In the genomic region with DNA sequence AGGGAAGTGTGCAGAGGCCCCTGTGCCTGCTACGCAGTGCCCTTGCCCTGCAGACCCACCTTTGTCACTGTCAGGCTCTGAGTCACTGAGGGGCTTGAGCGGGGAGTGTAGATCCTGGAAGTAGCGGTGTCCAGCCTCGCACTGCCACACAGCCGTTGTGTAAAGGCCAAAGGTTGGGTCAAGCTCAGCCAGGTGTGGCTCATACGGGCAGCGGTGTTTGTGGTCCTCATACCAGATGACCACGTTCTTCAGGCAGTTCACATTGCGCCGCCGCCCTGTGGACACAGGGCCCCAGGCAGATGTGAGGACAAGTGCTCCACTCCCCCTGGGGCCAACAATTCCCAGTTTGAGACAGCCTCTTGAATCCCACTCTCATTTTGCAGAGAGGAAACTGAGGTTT, we compare ENCODE assay signal across 18 mouse cellular contexts. TPM values are rescaled to one million over a fixed set of nuclear protein-coding genes. Genes with fewer than 3 reads are reported as not detected.
DNase-seq lines count a peak whose midpoint lies in the region; ATAC-seq lines count a peak whose summit lies in the region.
"Had no signal": no experiment of that assay in that cellular context is flagged by ENCODE, and none has a peak within 500 bp of the region (broad histone marks: within the 10 kb centered on the region; RNA-seq: fewer than 3 reads in every experiment).

No protein-coding gene starts in this region.

- WGBS in liver, embryonic 11.5 days, result 82% methylated on average over 11 of the region's 11 CpGs
- WGBS in liver, embryonic 16.5 days (ENCODE audit: insufficient replicate concordance), result 83% methylated on average over 11 of the region's 11 CpGs
- WGBS in neural tube, embryonic 15.5 days, result 98% methylated on average over 11 of the region's 11 CpGs
- 96% methylated on average over 11 of the region's 11 CpGs for WGBS in midbrain, embryonic 11.5 days

- no peak overlapping the region for H3K4me2 ChIP-seq in liver, embryonic 11.5 days
- H3K4me2 ChIP-seq in liver, embryonic 16.5 days (ENCODE audit: low read depth, low read length), result no peak overlapping the region; the same call in 1 of the 2 replicates
- no peak overlapping the region for H3K4me2 ChIP-seq in neural tube, embryonic 15.5 days
- H3K4me2 ChIP-seq in midbrain, embryonic 11.5 days, result no peak overlapping the region
- H3K4me2 ChIP-seq: forebrain, embryonic 13.5 days; heart, embryonic 13.5 days; hindbrain, embryonic 15.5 days had no signal

- DNase-seq in cerebellum, adult 9-10 months, result peak; percentile 53
- DNase-seq in cerebellum, postnatal 4 days (ENCODE audit: low spot score in 2 of 2), result no peak
- no peak for DNase-seq in liver, embryonic 11.5 days (ENCODE audit: low spot score)
- no peak for DNase-seq in adipocyte (ENCODE audit: low spot score)
- no peak for DNase-seq in midbrain, embryonic 11.5 days (ENCODE audit: low spot score, missing footprints)
- DNase-seq: adrenal gland, adult 8-10 months; cerebellum, adult 8-10 months; forebrain, postnatal 0 days had no signal

- no peaks in the 10 kb centered on the region for H3K27me3 ChIP-seq in liver, embryonic 11.5 days (replicated peaks; ENCODE audit: control insufficient read depth, insufficient read depth, low read length)
- H3K27me3 ChIP-seq in liver, embryonic 16.5 days (ENCODE audit: control insufficient read depth, insufficient read depth, low read depth, low read length), result no peaks in the 10 kb centered on the region
- no peaks in the 10 kb centered on the region for H3K27me3 ChIP-seq in neural tube, embryonic 15.5 days (replicated peaks)
- no peaks in the 10 kb centered on the region for H3K27me3 ChIP-seq in midbrain, embryonic 11.5 days (ENCODE audit: control insufficient read depth, insufficient read depth, low read length)
- H3K27me3 ChIP-seq: forebrain, embryonic 13.5 days; heart, embryonic 13.5 days; hindbrain, embryonic 15.5 days had no signal

- ATAC-seq in liver, embryonic 11.5 days (replicated peaks; ENCODE audit: low FRiP score), result 0 out of 2 replicates have a peak, but pooled peaks have one; percentile 17
- peak; percentile 60 for ATAC-seq in liver, embryonic 16.5 days (ENCODE audit: low read depth)
- no peak for ATAC-seq in neural tube, embryonic 15.5 days (ENCODE audit: low FRiP score)
- ATAC-seq in midbrain, embryonic 11.5 days (ENCODE audit: low FRiP score), result no peak
- ATAC-seq: forebrain, embryonic 13.5 days; forebrain, postnatal 0 days had no signal

- peaks cover 3% of the 10 kb centered on the region for H3K4me1 ChIP-seq in liver, embryonic 11.5 days (replicated peaks; ENCODE audit: control insufficient read depth, insufficient read depth, low read length)
- peaks cover 7% of the 10 kb centered on the region for H3K4me1 ChIP-seq in liver, embryonic 16.5 days (ENCODE audit: control insufficient read depth, low read depth, low read length)
- peaks cover 15% of the 10 kb centered on the region for H3K4me1 ChIP-seq in neural tube, embryonic 15.5 days
- peaks cover 8% of the 10 kb centered on the region for H3K4me1 ChIP-seq in midbrain, embryonic 11.5 days (ENCODE audit: control insufficient read depth, insufficient read depth, low read length)

- H3K9me3 ChIP-seq in liver, embryonic 11.5 days (ENCODE audit: control insufficient read depth, low read length), result no peaks in the 10 kb centered on the region
- no peaks in the 10 kb centered on the region for H3K9me3 ChIP-seq in liver, embryonic 16.5 days (replicated peaks; ENCODE audit: control insufficient read depth, low read length)
- no peaks in the 10 kb centered on the region for H3K9me3 ChIP-seq in neural tube, embryonic 15.5 days (replicated peaks)
- H3K9me3 ChIP-seq in midbrain, embryonic 11.5 days (ENCODE audit: control insufficient read depth, low read length), result no peaks in the 10 kb centered on the region
- H3K9me3 ChIP-seq: embryonic facial prominence, embryonic 10.5 days; forebrain, embryonic 13.5 days; heart, embryonic 13.5 days; hindbrain, embryonic 15.5 days had no signal

- H3K9ac ChIP-seq in liver, embryonic 11.5 days (ENCODE audit: low read depth, low read length), result no peak overlapping the region
- no peak overlapping the region for H3K9ac ChIP-seq in liver, embryonic 16.5 days (ENCODE audit: low read depth, low read length)
- H3K9ac ChIP-seq in neural tube, embryonic 15.5 days (replicated peaks), result no peak overlapping the region
- no peak overlapping the region for H3K9ac ChIP-seq in midbrain, embryonic 11.5 days (ENCODE audit: low read length)
- H3K9ac ChIP-seq: forebrain, embryonic 13.5 days; forebrain, postnatal 0 days; heart, embryonic 13.5 days; hindbrain, embryonic 15.5 days had no signal

- H3K27ac ChIP-seq in liver, embryonic 11.5 days (ENCODE audit: low read depth, low read length), result 0 out of 2 replicates have a peak overlapping the region, but pooled peaks have one; percentile 19
- H3K27ac ChIP-seq in liver, embryonic 16.5 days (ENCODE audit: low read length), result peak overlapping the region; percentile 68
- H3K27ac ChIP-seq in neural tube, embryonic 15.5 days (replicated peaks), result no peak overlapping the region
- H3K27ac ChIP-seq in midbrain, embryonic 11.5 days (ENCODE audit: low read depth, low read length), result no peak overlapping the region
- H3K27ac ChIP-seq: embryonic facial prominence, embryonic 10.5 days; forebrain, embryonic 13.5 days; heart, embryonic 13.5 days; hindbrain, embryonic 15.5 days had no signal

- H3K4me3 ChIP-seq in liver, embryonic 11.5 days (ENCODE audit: low read depth, low read length), result no peak overlapping the region
- peak overlapping the region; percentile 26; the same call in 1 of the 2 replicates for H3K4me3 ChIP-seq in liver, embryonic 16.5 days (ENCODE audit: low read depth, low read length)
- H3K4me3 ChIP-seq in neural tube, embryonic 15.5 days (replicated peaks), result no peak overlapping the region
- H3K4me3 ChIP-seq in midbrain, embryonic 11.5 days (ENCODE audit: low read depth, low read length), result no peak overlapping the region
- H3K4me3 ChIP-seq: embryonic facial prominence, embryonic 10.5 days; forebrain, embryonic 13.5 days; heart, embryonic 13.5 days; hindbrain, embryonic 15.5 days had no signal

- H3K36me3 ChIP-seq in liver, embryonic 11.5 days (ENCODE audit: control insufficient read depth, insufficient read depth, low read length), result peaks cover 22% of the 10 kb centered on the region
- H3K36me3 ChIP-seq in liver, embryonic 16.5 days (ENCODE audit: control insufficient read depth, insufficient read depth), result peaks cover 5% of the 10 kb centered on the region; the same call in 1 of the 2 replicates
- H3K36me3 ChIP-seq in neural tube, embryonic 15.5 days, result peaks cover 69% of the 10 kb centered on the region
- peaks cover 25% of the 10 kb centered on the region for H3K36me3 ChIP-seq in midbrain, embryonic 11.5 days (ENCODE audit: control insufficient read depth, insufficient read depth, low read length)

RNA-seq across cellular contexts. Expression of gene Gm49318, which starts 5.4 kb away (rescaled TPM):
- not detected in 2 replicates for polyA plus RNA-seq in liver, embryonic 11.5 days (2014; fragmentation: Nextera tagmentation; extraction: Ambion mirVana)
- not detected in 2 replicates for polyA plus RNA-seq in liver, embryonic 16.5 days (2015; fragmentation: Nextera tagmentation; extraction: Ambion mirVana)
- not detected in 2 replicates for polyA plus RNA-seq in neural tube, embryonic 15.5 days (2015; fragmentation: Nextera tagmentation; extraction: Ambion mirVana)
- not detected in 2 replicates for polyA plus RNA-seq in midbrain, embryonic 11.5 days (2014; fragmentation: Nextera tagmentation; extraction: Ambion mirVana)
- polyA plus RNA-seq: C2C12; embryonic facial prominence, embryonic 10.5 days; embryonic facial prominence, embryonic 14.5 days; forebrain, embryonic 13.5 days; forebrain, postnatal 0 days; gonadal fat pad, adult 2 months; heart, embryonic 13.5 days; heart, postnatal 0 days; hindbrain, embryonic 15.5 days had no signal

RNA-seq across cellular contexts. Expression of gene Zfp653, which starts 5.5 kb away (rescaled TPM):
- polyA plus RNA-seq in liver, embryonic 11.5 days (2014; fragmentation: Nextera tagmentation; extraction: Ambion mirVana), result 5.5 and 7.5 TPM in 2 replicates
- 5.7 and 6.2 TPM in 2 replicates for polyA plus RNA-seq in liver, embryonic 16.5 days (2015; fragmentation: Nextera tagmentation; extraction: Ambion mirVana)
- polyA plus RNA-seq in neural tube, embryonic 15.5 days (2015; fragmentation: Nextera tagmentation; extraction: Ambion mirVana), result 17.3 and 18.6 TPM in 2 replicates
- 7.6 and 7.9 TPM in 2 replicates for polyA plus RNA-seq in midbrain, embryonic 11.5 days (2014; fragmentation: Nextera tagmentation; extraction: Ambion mirVana)

RNA-seq across cellular contexts. Expression of gene Elavl3, which starts 13.8 kb away (rescaled TPM):
- polyA plus RNA-seq in liver, embryonic 11.5 days (2014; fragmentation: Nextera tagmentation; extraction: Ambion mirVana), result 0.19 and 0.25 TPM in 2 replicates
- polyA plus RNA-seq in liver, embryonic 16.5 days (2015; fragmentation: Nextera tagmentation; extraction: Ambion mirVana), result 0.04 TPM in 1 of 2 replicates, not detected in the other
- 67.4 and 96.9 TPM in 2 replicates for polyA plus RNA-seq in neural tube, embryonic 15.5 days (2015; fragmentation: Nextera tagmentation; extraction: Ambion mirVana)
- polyA plus RNA-seq in midbrain, embryonic 11.5 days (2014; fragmentation: Nextera tagmentation; extraction: Ambion mirVana), result 49.8 and 53.9 TPM in 2 replicates
- polyA plus RNA-seq: heart, postnatal 0 days had no signal

RNA-seq across cellular contexts. Expression of gene Ecsit, which starts 19.6 kb away (rescaled TPM):
- polyA plus RNA-seq in liver, embryonic 11.5 days (2014; fragmentation: Nextera tagmentation; extraction: Ambion mirVana), result 55.1 and 59.2 TPM in 2 replicates
- polyA plus RNA-seq in liver, embryonic 16.5 days (2015; fragmentation: Nextera tagmentation; extraction: Ambion mirVana), result 21.1 and 22.2 TPM in 2 replicates
- polyA plus RNA-seq in neural tube, embryonic 15.5 days (2015; fragmentation: Nextera tagmentation; extraction: Ambion mirVana), result 63.9 and 65.5 TPM in 2 replicates
- polyA plus RNA-seq in midbrain, embryonic 11.5 days (2014; fragmentation: Nextera tagmentation; extraction: Ambion mirVana), result 31.2 and 31.5 TPM in 2 replicates

RNA-seq across cellular contexts. Expression of gene Cnn1, which starts 33.4 kb away (rescaled TPM):
- polyA plus RNA-seq in liver, embryonic 11.5 days (2014; fragmentation: Nextera tagmentation; extraction: Ambion mirVana), result 3.6 and 6.2 TPM in 2 replicates
- polyA plus RNA-seq in liver, embryonic 16.5 days (2015; fragmentation: Nextera tagmentation; extraction: Ambion mirVana), result 0.22 and 1.8 TPM in 2 replicates
- polyA plus RNA-seq in neural tube, embryonic 15.5 days (2015; fragmentation: Nextera tagmentation; extraction: Ambion mirVana), result 0.84 and 34.2 TPM in 2 replicates
- 1.3 and 1.6 TPM in 2 replicates for polyA plus RNA-seq in midbrain, embryonic 11.5 days (2014; fragmentation: Nextera tagmentation; extraction: Ambion mirVana)

Comparison
In these comparisons a context has a peak if more than half of its experiments do, and no peak if none do; other contexts are left out.
1. ATAC-seq: peak in liver, embryonic 11.5 days (single experiment) and liver, embryonic 16.5 days (single experiment); none in neural tube, embryonic 15.5 days (single experiment) and midbrain, embryonic 11.5 days (single experiment).
2. H3K27ac ChIP-seq: peak in liver, embryonic 11.5 days (single experiment) and liver, embryonic 16.5 days (single experiment); none in neural tube, embryonic 15.5 days (single experiment) and midbrain, embryonic 11.5 days (single experiment).
3. RNA of gene Elavl3, which starts 13.8 kb away (polyA plus RNA-seq): 67.4 to 96.9 TPM in neural tube, embryonic 15.5 days and 49.8 to 53.9 TPM in midbrain, embryonic 11.5 days; 0.19 to 0.25 TPM in liver, embryonic 11.5 days and 0.04 TPM in liver, embryonic 16.5 days; every median in the first group is over 10 times any median in the second.